Mouse (Mus musculus) hindbrain, embryonic 12.5 days (tissue): ENCODE data around the gene Ntm. TPM values are rescaled to one million over a fixed set of nuclear protein-coding genes. Genes with fewer than 3 reads are reported as not detected.
A peak's percentile ranks its signal among the peaks of the same experiment; 100 is the strongest.

Experiments used
- ATAC-seq: fragments of 200-750 bp; cut with Nextera tagmentation; 2 replicates; pipeline ENCODE4 v1.8.0; 2017; ENCODE audit warnings: moderate TSS enrichment; ENCODE audit not compliant: low FRiP score
- H3K27ac ChIP-seq: fragments of 300-500 bp; sonication (generic); 2 replicates; pipeline ENCODE4 v1.5.1; 2016; ENCODE audit warnings: mild to moderate bottlenecking
- H3K27me3 ChIP-seq: fragments of 300-500 bp; sonication (generic); 2 replicates; pipeline ENCODE4 v1.6.1; 2016; ENCODE audit warnings: mild to moderate bottlenecking
- H3K36me3 ChIP-seq: fragments of 300-500 bp; sonication (generic); 2 replicates; pipeline ENCODE4 v1.6.1; 2016; ENCODE audit warnings: mild to moderate bottlenecking
- H3K4me1 ChIP-seq: fragments of 300-500 bp; sonication (generic); 2 replicates; pipeline ENCODE4 v1.6.1; 2016
- H3K4me2 ChIP-seq: fragments of 300-500 bp; sonication (generic); replicated peaks from 2 replicates; pipeline ENCODE4 v1.6.1; 2016; ENCODE audit warnings: mild to moderate bottlenecking
- H3K4me3 ChIP-seq: fragments of 300-500 bp; sonication (generic); 2 replicates; pipeline ENCODE4 v1.5.1; 2016; ENCODE audit warnings: mild to moderate bottlenecking
- H3K9ac ChIP-seq: fragments of 300-500 bp; sonication (generic); 2 replicates; pipeline ENCODE4 v1.6.1; 2016; ENCODE audit warnings: mild to moderate bottlenecking, moderate library complexity
- H3K9me3 ChIP-seq: fragments of 300-500 bp; sonication (generic); replicated peaks from 2 replicates; pipeline ENCODE4 v1.6.1; 2016; ENCODE audit warnings: mild to moderate bottlenecking
- WGBS: fragments of 180-500 bp; shearing (Covaris S2); methylation state at CpG from one replicate; pipeline ENCODE4 v1.1.7; 2016; 5-methylcytosine and 5-hydroxymethylcytosine counted together
- polyA plus RNA-seq: library from polyadenylated mRNA; unstranded; fragments of >200 nt; fragmentation: Nextera tagmentation; extraction: Ambion mirVana; gene quantifications from 2 replicates; pipeline ENCODE4 v1.2.1, GENCODE M21; 2016

Gene Ntm
- polyA plus RNA-seq, 1 experiment from 2014 or later = 61.3 TPM

DNA sequence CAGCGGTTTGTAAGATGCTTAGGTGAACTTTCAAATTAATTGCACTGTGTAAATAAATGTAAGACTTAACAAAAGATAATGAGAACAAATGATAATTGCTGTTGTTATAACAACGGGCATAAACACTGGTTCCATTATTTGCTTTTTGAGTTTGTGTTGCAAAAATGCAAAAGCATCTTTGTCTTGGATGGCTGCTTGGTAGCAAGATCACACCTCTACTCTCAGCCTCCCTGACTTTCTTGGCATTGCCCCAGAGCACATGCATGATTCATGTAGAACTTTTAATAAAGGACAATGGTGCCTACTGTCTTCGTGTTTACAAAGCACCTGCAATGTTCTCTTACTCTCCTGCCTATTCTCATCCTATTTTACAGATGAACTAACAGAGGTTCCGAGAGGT lies 875.3 kb downstream of the Ntm start:
- no peak overlapping the region for H3K4me3 ChIP-seq
- H3K27me3 ChIP-seq = no peaks in the 10 kb centered on the region
- no peak overlapping the region for H3K9ac ChIP-seq
- H3K4me1 ChIP-seq = no peaks in the 10 kb centered on the region
- no peaks in the 10 kb centered on the region for H3K36me3 ChIP-seq
- H3K9me3 ChIP-seq = no peaks in the 10 kb centered on the region
- no peak overlapping the region for H3K4me2 ChIP-seq
- ATAC-seq = no peak
- no peak overlapping the region for H3K27ac ChIP-seq
- 66% methylated on average over 4 of the region's 4 CpGs for WGBS

DNA sequence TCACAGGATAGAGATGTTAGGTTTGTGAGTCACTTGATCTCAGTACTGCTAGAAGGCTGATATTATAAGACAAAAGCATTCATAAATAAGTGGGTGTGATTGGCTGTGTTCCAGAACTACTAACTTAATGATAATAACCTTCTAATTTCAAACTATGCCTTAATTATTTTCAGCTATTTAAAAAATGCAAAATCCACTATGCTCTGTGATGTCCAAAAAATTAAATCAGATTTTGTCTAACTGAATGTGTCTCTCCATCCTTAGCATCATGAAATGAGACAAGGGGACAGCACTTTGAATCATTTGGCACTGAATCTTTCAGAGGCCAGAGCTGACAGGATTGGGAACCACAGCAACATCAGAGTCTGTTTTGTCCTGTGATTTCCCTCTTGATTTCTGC lies 875.8 kb downstream of the Ntm start:
- H3K4me2 ChIP-seq = no peak overlapping the region
- no peak for ATAC-seq
- no peaks in the 10 kb centered on the region for H3K9me3 ChIP-seq
- no peaks in the 10 kb centered on the region for H3K27me3 ChIP-seq
- H3K27ac ChIP-seq = no peak overlapping the region
- no peaks in the 10 kb centered on the region for H3K4me1 ChIP-seq
- H3K9ac ChIP-seq = no peak overlapping the region
- H3K4me3 ChIP-seq = no peak overlapping the region
- H3K36me3 ChIP-seq = no peaks in the 10 kb centered on the region

DNA sequence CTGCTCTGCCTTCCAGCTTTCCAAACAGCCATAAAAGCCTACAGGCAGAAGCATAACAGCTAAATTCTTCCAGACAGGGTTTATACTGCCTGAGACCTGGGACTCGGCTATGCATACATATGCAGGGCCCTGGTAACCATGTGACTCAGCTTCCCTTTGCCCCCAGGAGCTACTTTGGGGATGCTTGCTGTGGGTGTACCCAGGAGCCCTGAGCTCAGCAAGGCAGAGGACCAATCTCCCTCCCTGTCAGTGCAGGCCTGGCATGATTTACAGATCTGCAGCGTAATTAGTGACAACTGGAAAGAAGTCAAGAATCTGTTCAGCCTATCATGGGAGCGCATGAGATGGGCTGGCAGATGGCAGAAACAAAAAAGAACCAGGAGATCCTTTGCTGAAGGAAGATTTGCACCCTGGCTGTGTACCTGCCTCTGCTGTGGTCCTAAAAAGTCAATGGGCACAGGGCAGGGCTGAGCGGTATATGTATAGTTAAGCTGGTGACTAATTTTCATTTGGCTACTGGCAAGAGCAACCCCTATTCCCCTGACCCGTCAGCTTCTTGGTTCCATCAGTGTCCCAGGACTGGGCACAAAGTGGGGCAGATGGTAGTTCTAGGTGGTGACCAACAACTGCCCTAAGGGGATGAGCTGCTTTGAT lies 886.9 kb downstream of the Ntm start:
- 84% methylated on average over 5 of the region's 5 CpGs for WGBS
- H3K9ac ChIP-seq = no peak overlapping the region
- H3K36me3 ChIP-seq = no peaks in the 10 kb centered on the region
- no peak for ATAC-seq
- no peak overlapping the region for H3K4me3 ChIP-seq
- H3K27me3 ChIP-seq = no peaks in the 10 kb centered on the region
- peaks cover 4% of the 10 kb centered on the region; the same call in 1 of the 2 replicates for H3K4me1 ChIP-seq
- no peaks in the 10 kb centered on the region for H3K9me3 ChIP-seq
- H3K27ac ChIP-seq = no peak overlapping the region
- no peak overlapping the region for H3K4me2 ChIP-seq

DNA sequence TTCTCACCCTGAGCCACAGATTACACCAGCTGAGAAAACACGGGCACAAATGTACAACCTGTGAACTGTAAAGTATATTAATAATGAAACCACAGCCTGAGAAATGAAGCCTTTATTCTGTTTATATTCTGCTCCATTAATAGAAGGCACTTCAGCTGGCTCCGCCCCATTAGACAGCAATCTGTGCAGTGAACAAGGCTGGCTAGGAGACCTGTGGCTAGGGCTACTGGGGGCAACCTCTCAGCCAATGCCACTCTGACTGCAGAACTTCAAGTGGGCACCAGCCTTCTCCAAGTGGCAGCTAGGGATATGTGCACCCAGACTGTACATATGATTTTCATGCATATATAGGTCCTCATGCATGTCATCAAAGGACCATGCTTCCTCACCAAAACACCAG lies 887.7 kb downstream of the Ntm start:
- Histone ChIP-seq H3K27me3 (no peaks in the 10 kb centered on the region), H3K36me3 (no peaks in the 10 kb centered on the region), H3K4me1 (peaks cover 4% of the 10 kb centered on the region; the same call in 1 of the 2 replicates), H3K27ac (no peak overlapping the region), H3K9ac (no peak overlapping the region), H3K9me3 (no peaks in the 10 kb centered on the region), H3K4me2 (no peak overlapping the region), H3K4me3 (no peak overlapping the region)
- WGBS = 87% methylated on average over 2 of the region's 2 CpGs
- no peak for ATAC-seq

DNA sequence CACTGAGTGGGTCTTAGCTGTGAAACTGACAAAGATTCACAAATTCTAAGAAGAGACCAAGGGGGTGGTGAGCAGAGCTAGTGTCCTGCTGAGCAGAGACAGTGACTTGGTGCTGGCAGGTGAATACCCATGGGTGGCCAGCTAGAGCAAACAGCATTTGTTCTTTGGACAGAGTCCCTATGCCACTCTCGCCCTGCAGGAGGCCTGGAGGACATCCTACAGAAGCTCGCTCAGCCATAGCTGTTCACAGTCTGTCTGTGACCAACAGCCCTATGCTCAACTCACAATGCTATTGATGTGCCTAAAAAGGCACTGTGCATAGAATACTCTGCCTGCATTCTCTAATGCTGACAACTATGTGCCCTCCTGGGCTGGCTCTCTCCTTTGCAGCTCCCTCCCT lies 888.4 kb downstream of the Ntm start:
- Histone ChIP-seq H3K27ac (no peak overlapping the region), H3K36me3 (no peaks in the 10 kb centered on the region), H3K4me3 (no peak overlapping the region), H3K27me3 (no peaks in the 10 kb centered on the region), H3K9ac (no peak overlapping the region), H3K4me2 (no peak overlapping the region), H3K9me3 (no peaks in the 10 kb centered on the region), H3K4me1 (peaks cover 4% of the 10 kb centered on the region; the same call in 1 of the 2 replicates)
- ATAC-seq = no peak
- WGBS = 62% methylated on average over 2 of the region's 2 CpGs

DNA sequence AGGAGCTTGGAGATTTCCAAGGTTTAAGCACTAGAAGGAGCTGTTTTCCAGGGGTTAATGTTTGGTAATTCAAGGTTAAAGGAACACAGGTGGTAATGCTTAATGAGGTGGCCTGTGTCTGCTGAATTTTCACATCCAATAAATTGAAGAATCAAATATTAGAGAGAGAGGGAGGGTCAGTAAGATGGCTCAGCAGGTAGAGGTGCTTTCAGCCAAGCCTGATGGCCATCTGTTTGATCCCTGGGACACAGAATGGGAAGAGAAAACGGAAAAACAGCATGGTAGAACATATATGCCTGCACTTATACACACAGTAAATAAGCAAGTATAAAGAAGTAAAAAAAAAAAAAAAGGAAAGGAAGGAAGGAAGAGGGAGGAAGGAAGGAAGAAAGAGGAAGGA lies 890.9 kb downstream of the Ntm start:
- Histone ChIP-seq H3K4me2 (no peak overlapping the region), H3K4me3 (no peak overlapping the region), H3K27me3 (no peaks in the 10 kb centered on the region), H3K27ac (no peak overlapping the region), H3K36me3 (no peaks in the 10 kb centered on the region), H3K9ac (no peak overlapping the region), H3K4me1 (peaks cover 4% of the 10 kb centered on the region; the same call in 1 of the 2 replicates), H3K9me3 (no peaks in the 10 kb centered on the region)
- no peak for ATAC-seq
- WGBS = 70% methylated on average over 1 of the region's 1 CpGs

DNA sequence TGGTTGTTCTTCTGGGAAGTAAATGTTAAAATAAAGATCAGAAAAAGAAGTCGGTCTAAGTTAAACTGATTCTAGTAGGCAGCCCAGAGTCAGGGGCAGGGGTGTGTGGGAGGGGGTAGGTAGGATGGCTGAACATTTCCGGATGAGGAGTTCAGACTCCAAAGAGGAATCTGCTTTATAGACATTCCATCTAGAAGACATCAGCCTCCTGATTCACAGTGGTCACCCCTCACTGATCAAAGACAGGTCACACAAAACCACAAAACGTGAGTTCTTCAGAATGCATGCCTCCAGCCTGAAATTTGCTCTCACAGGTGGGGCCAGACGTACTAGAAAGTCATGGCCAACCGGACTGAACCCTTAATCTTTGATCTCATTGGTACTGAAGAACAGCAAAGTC lies 895.4 kb downstream of the Ntm start:
- H3K9me3 ChIP-seq = no peaks in the 10 kb centered on the region
- no peak overlapping the region for H3K27ac ChIP-seq
- WGBS = 73% methylated on average over 5 of the region's 5 CpGs
- H3K4me1 ChIP-seq = no peaks in the 10 kb centered on the region
- H3K4me3 ChIP-seq = no peak overlapping the region
- no peaks in the 10 kb centered on the region for H3K36me3 ChIP-seq
- no peaks in the 10 kb centered on the region for H3K27me3 ChIP-seq
- ATAC-seq = no peak
- H3K9ac ChIP-seq = no peak overlapping the region
- no peak overlapping the region for H3K4me2 ChIP-seq

DNA sequence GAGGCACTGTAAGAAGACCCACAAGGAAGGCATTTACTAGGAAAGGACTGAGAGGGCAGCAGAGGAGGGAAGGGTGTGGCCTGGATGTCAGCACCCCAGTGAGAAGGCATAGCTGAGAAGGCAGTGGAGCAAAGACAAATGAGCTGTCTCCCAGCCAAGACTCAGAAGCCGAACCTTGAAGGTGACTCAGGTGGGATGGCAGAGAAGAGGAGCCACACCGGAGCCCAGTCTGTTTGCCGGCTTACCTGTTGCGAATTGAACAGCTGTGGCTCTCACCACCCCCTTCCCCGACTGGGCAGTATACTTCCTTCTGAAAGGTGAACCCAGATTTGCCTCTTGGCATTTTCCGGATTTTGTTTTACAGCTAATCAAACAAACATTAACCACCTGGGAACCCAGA lies 902.6 kb downstream of the Ntm start:
- Histone ChIP-seq H3K4me3 (no peak overlapping the region), H3K4me2 (no peak overlapping the region), H3K27ac (no peak overlapping the region), H3K27me3 (no peaks in the 10 kb centered on the region), H3K9ac (no peak overlapping the region), H3K9me3 (no peaks in the 10 kb centered on the region), H3K4me1 (peaks cover 7% of the 10 kb centered on the region; the same call in 1 of the 2 replicates), H3K36me3 (no peaks in the 10 kb centered on the region)
- ATAC-seq = no peak
- WGBS = 70% methylated on average over 6 of the region's 6 CpGs

DNA sequence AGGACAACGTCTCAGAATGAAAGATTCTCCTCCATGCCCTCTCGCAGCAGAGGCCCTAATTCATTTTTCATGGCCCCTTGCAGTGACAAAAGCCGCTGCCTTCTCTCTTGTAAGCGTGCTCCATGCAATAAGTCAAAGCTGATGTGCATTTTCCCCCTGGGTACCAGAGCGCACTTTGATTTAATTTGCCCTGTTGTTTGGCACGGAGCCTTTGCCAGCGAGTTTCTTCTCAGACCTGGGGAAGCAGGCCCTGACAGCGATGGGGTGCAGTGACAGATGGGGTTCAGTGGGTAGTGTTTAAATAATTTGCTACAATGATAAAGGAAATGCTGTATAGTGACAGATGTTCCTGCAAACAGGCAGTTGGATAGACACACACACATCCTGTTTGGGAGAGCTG lies 904.1 kb downstream of the Ntm start:
- WGBS = 47% methylated on average over 8 of the region's 8 CpGs
- 0 out of 2 replicates have a peak, but pooled peaks have one; percentile 29 for ATAC-seq
- no peak overlapping the region for H3K27ac ChIP-seq

DNA sequence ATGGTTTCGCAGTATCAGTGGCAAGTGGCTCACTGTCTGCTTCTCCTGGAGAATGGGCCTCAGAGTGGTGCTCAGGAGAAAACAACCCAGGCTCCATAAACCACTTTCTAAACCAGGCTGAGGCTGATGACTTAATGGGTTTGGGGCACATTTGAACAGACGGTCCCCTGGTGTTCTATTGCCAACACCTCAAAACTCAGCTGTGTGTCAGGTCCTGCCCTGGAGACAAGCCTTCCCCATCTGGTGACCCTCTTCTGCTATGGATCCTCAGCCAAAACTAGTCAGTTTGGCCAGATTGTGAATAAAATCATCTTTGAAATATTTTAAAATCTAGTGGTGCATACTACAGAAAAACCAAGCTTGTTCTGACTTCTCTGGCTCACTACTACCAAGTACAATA lies 907.3 kb downstream of the Ntm start:
- no peak overlapping the region for H3K27ac ChIP-seq
- no peak overlapping the region for H3K4me2 ChIP-seq
- H3K4me3 ChIP-seq = no peak overlapping the region
- no peaks in the 10 kb centered on the region for H3K27me3 ChIP-seq
- H3K9me3 ChIP-seq = no peaks in the 10 kb centered on the region
- ATAC-seq = no peak
- H3K4me1 ChIP-seq = peaks cover 7% of the 10 kb centered on the region; the same call in 1 of the 2 replicates
- 90% methylated on average over 2 of the region's 2 CpGs for WGBS
- H3K36me3 ChIP-seq = no peaks in the 10 kb centered on the region
- no peak overlapping the region for H3K9ac ChIP-seq

More for the DNA sequence above, 904.1 kb downstream of the Ntm start:
- no peak overlapping the region for H3K4me3 ChIP-seq
- peaks cover 7% of the 10 kb centered on the region; the same call in 1 of the 2 replicates for H3K4me1 ChIP-seq
- H3K4me2 ChIP-seq = no peak overlapping the region
- H3K9me3 ChIP-seq = no peaks in the 10 kb centered on the region
- H3K36me3 ChIP-seq = no peaks in the 10 kb centered on the region
- no peak overlapping the region for H3K9ac ChIP-seq
- no peaks in the 10 kb centered on the region for H3K27me3 ChIP-seq

DNA sequence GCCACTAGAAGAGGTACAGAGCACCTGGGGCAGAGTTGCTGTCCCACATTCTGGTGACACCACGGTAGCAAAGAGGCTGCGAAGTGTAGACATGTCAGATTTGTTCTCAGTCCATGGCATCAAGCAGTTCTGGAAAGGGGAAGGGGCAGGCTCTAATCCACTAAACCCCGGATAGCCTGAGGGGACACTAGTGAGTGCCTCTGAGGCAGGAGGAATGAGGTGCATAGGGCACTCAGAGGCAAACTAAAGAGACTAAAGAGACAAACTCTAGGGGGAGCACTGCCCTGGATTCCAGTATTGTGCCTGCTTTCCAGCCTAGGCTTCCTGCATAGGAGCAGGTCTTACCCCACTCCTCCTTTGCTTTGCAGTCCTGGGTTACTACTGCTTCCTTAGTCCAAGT lies 926.5 kb downstream of the Ntm start:
- Histone ChIP-seq H3K4me3 (no peak overlapping the region), H3K27me3 (no peaks in the 10 kb centered on the region), H3K4me1 (peaks cover 6% of the 10 kb centered on the region), H3K4me2 (no peak overlapping the region), H3K27ac (no peak overlapping the region), H3K9me3 (no peaks in the 10 kb centered on the region), H3K36me3 (no peaks in the 10 kb centered on the region), H3K9ac (no peak overlapping the region)
- ATAC-seq = no peak
- WGBS = 47% methylated on average over 3 of the region's 3 CpGs

DNA sequence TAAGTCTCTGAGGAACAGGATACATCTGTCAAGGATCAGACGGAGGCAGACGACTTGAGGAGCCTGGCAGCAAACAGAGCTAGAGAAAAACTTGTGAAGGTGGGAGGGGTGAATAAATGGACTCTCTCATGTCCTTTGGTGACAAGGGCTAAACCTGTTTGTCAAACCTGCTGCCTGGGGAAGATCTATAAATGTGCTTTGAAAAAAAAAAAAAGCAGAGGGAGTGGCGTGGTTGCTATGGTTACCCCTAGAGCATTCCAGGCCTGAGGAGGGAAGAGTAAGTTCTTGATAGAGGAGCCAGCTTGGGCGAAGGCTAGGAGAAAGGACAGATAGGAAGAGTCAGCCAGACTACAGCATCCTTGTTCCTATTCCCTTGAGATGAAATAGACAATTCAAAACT lies 926.9 kb downstream of the Ntm start:
- H3K4me1 ChIP-seq = peaks cover 6% of the 10 kb centered on the region
- H3K27me3 ChIP-seq = no peaks in the 10 kb centered on the region
- H3K4me3 ChIP-seq = no peak overlapping the region
- H3K4me2 ChIP-seq = no peak overlapping the region
- ATAC-seq = no peak
- no peak overlapping the region for H3K9ac ChIP-seq
- 24% methylated on average over 4 of the region's 4 CpGs for WGBS
- no peak overlapping the region for H3K27ac ChIP-seq
- H3K9me3 ChIP-seq = no peaks in the 10 kb centered on the region
- no peaks in the 10 kb centered on the region for H3K36me3 ChIP-seq

DNA sequence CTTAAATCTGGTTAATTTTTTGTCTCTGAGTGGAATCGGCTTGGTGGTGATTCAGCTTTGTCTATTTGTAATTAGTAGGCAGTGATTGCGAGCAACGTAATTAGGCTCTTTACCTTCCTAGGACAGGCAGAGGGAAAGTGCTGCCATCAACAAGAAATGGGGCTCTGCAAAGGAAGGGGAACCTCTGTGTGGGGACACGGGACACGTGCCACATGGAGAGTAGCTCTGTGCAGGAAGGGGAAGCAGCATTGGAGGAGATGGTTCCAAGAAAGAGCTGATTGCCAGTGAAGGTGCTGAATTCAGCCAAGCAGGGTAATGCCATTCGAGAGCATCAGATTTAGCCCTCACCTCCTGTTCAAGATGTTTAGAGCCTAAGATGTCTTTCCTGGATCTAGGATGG lies 936.5 kb downstream of the Ntm start:
- no peak overlapping the region for H3K9ac ChIP-seq
- no peaks in the 10 kb centered on the region for H3K4me1 ChIP-seq
- H3K9me3 ChIP-seq = no peaks in the 10 kb centered on the region
- no peak overlapping the region for H3K27ac ChIP-seq
- ATAC-seq = no peak
- H3K4me2 ChIP-seq = no peak overlapping the region
- no peaks in the 10 kb centered on the region for H3K36me3 ChIP-seq
- H3K4me3 ChIP-seq = no peak overlapping the region
- 86% methylated on average over 6 of the region's 6 CpGs for WGBS
- H3K27me3 ChIP-seq = no peaks in the 10 kb centered on the region
